Mouse (Mus musculus) spleen, adult 2 months (tissue): Measurements from ENCODE around the gene Mei1. TPM values are rescaled to one million over a fixed set of nuclear protein-coding genes. Genes with fewer than 3 reads are reported as not detected.
A peak's percentile ranks its signal among the peaks of the same experiment; 100 is the strongest.

Experiments
- DNase-seq, 2 experiments: peaks; one replicate each; pipeline versions ENCODE4 v3.0.0 to v3.0.0-alpha.2; 2012 to 2021; ENCODE audit warnings: low spot score in 2 of 2, low read depth in 1 of 2
- H3K27ac ChIP-seq: fragments of 200-500 bp; 2 replicates; pipeline ENCODE4 v1.5.1; 2012; ENCODE audit warnings: low read length, inconsistent platforms; ENCODE audit not compliant: insufficient read depth
- H3K27me3 ChIP-seq: fragments of 200-500 bp; 2 replicates; pipeline ENCODE4 v1.6.1; 2012; ENCODE audit warnings: mild to moderate bottlenecking, moderate library complexity, low read length, inconsistent platforms; ENCODE audit not compliant: control insufficient read depth, insufficient read depth
- H3K36me3 ChIP-seq: fragments of 200-500 bp; 2 replicates; pipeline ENCODE4 v1.6.1; 2012; ENCODE audit warnings: mild to moderate bottlenecking, low read length, inconsistent platforms; ENCODE audit not compliant: control insufficient read depth, insufficient read depth
- H3K4me1 ChIP-seq: fragments of 200-500 bp; 2 replicates; pipeline ENCODE4 v1.6.1; 2011; ENCODE audit warnings: inconsistent platforms; ENCODE audit not compliant: control insufficient read depth, insufficient read depth, insufficient read length
- H3K4me3 ChIP-seq: fragments of 200-500 bp; 2 replicates; pipeline ENCODE4 v1.5.1; 2011; ENCODE audit warnings: mild to moderate bottlenecking, inconsistent platforms; ENCODE audit not compliant: insufficient read depth, insufficient read length; ENCODE audit errors: extremely low read depth
- CTCF ChIP-seq: fragments of 200-500 bp; IDR thresholded peaks from 2 replicates; pipeline ENCODE4 v1.5.1; 2011; ENCODE audit warnings: mild to moderate bottlenecking, inconsistent platforms; ENCODE audit not compliant: insufficient read depth, insufficient read length, insufficient replicate concordance; ENCODE audit errors: extremely low read depth
- POLR2A ChIP-seq: fragments of 200-500 bp; IDR thresholded peaks from 2 replicates; pipeline ENCODE4 v1.6.1; 2011; ENCODE audit warnings: low read depth, low read length, inconsistent platforms
- WGBS: fragments of 180-500 bp; shearing (Covaris S2); methylation state at CpG from one replicate; pipeline ENCODE4 v1.1.7; 2018; 5-methylcytosine and 5-hydroxymethylcytosine counted together
- polyA plus RNA-seq: library from polyadenylated mRNA; depleted of rRNA; stranded (reverse); fragments of >200 nt; gene quantifications from 2 replicates; pipeline ENCODE4 v1.2.3, GENCODE M21; 2012

The Mei1 gene
- polyA plus RNA-seq, 1 experiment: not detected

GRCm38 (mm10) chr15:82144157-82144556 is 74.4 kb downstream of the Mei1 start:
- no peak overlapping the region for H3K27ac ChIP-seq
- peaks cover 3% of the 10 kb centered on the region; the same call in 1 of the 2 replicates for H3K4me1 ChIP-seq
- no peaks in the 10 kb centered on the region; the same call in 1 of the 2 replicates for H3K27me3 ChIP-seq
- H3K36me3 ChIP-seq: peaks cover 8% of the 10 kb centered on the region
- no peak for DNase-seq
- WGBS: 94% methylated on average over 5 of the region's 5 CpGs
- no peak overlapping the region for H3K4me3 ChIP-seq
- TF ChIP-seq CTCF (no peak), POLR2A (no peak)

GRCm38 (mm10) chr15:82145408-82145807 is 75.6 kb downstream of the Mei1 start:
- WGBS: 81% methylated on average over 2 of the region's 2 CpGs
- TF ChIP-seq CTCF (no peak), POLR2A (no peak)
- H3K36me3 ChIP-seq: peaks cover 8% of the 10 kb centered on the region
- no peak overlapping the region for H3K4me3 ChIP-seq
- peaks cover 3% of the 10 kb centered on the region; the same call in 1 of the 2 replicates for H3K4me1 ChIP-seq
- DNase-seq: no peak
- H3K27ac ChIP-seq: no peak overlapping the region
- no peaks in the 10 kb centered on the region; the same call in 1 of the 2 replicates for H3K27me3 ChIP-seq

- DNase-seq: no peak
- no peaks in the 10 kb centered on the region; the same call in 1 of the 2 replicates for H3K27me3 ChIP-seq
- peak overlapping the region; percentile 86 for H3K27ac ChIP-seq
- H3K4me3 ChIP-seq: peak overlapping the region; percentile 68
- TF ChIP-seq POLR2A (no peak), CTCF (no peak)
- H3K4me1 ChIP-seq: peaks cover 3% of the 10 kb centered on the region; the same call in 1 of the 2 replicates
- peaks cover 4% of the 10 kb centered on the region for H3K36me3 ChIP-seq
- WGBS: 37% methylated on average over 11 of the region's 11 CpGs
These were observed 76.3 kb downstream of the Mei1 start for GRCm38 (mm10) chr15:82145851-82146769.

GRCm38 (mm10) chr15:82146770-82147610 is 77.2 kb downstream of the Mei1 start, which contains the start of gene Srebf2:
Gene Srebf2, plus strand, starts transcription at chr15:82147181.
- Histone ChIP-seq H3K27me3 (no peaks in the 10 kb centered on the region; the same call in 1 of the 2 replicates), H3K27ac (peak within 1 kb of the TSS; percentile 86), H3K4me3 (peak within 1 kb of the TSS; percentile 69), H3K4me1 (peaks cover 4% of the 10 kb centered on the region; the same call in 1 of the 2 replicates), H3K36me3 (no peaks in the 10 kb centered on the region)
- TF ChIP-seq CTCF (no peak), POLR2A (peak; percentile 91)
- DNase-seq: peak; percentile 97 to 98
- WGBS: under 1% methylated on average over 78 of the region's 79 CpGs

GRCm38 (mm10) chr15:82147611-82148111 is 77.9 kb downstream of the Mei1 start:
- Histone ChIP-seq H3K36me3 (no peaks in the 10 kb centered on the region), H3K4me3 (peak overlapping the region; percentile 69), H3K27me3 (no peaks in the 10 kb centered on the region; the same call in 1 of the 2 replicates), H3K27ac (peak overlapping the region; percentile 76), H3K4me1 (peaks cover 11% of the 10 kb centered on the region; the same call in 1 of the 2 replicates)
- WGBS: under 1% methylated on average over 46 of the region's 50 CpGs
- TF ChIP-seq POLR2A (no peak), CTCF (no peak)
- DNase-seq: peak in 1 of 2 experiments; percentile 35

GRCm38 (mm10) chr15:82148510-82148911 is 78.7 kb downstream of the Mei1 start:
- Histone ChIP-seq H3K4me1 (peaks cover 11% of the 10 kb centered on the region; the same call in 1 of the 2 replicates), H3K4me3 (peak overlapping the region; percentile 69; the same call in 1 of the 2 replicates), H3K27ac (no peak overlapping the region; the same call in 1 of the 2 replicates), H3K36me3 (no peaks in the 10 kb centered on the region), H3K27me3 (no peaks in the 10 kb centered on the region; the same call in 1 of the 2 replicates)
- TF ChIP-seq POLR2A: no peak
- no peak for TF ChIP-seq CTCF
- no peak for DNase-seq
- WGBS: 18% methylated on average over 9 of the region's 9 CpGs
